Mouse (Mus musculus) C2C12 (cell line): ENCODE results near the gene Ppme1. TPM values are rescaled to one million over a fixed set of nuclear protein-coding genes. Genes with fewer than 3 reads are reported as not detected.

Source experiments
- H3K27me3 ChIP-seq: one replicate; pipeline ENCODE4 v1.6.1; 2011; ENCODE audit not compliant: control insufficient read depth, insufficient read depth, insufficient read length
- H3K36me3 ChIP-seq: one replicate; pipeline ENCODE4 v1.6.1; 2011; ENCODE audit not compliant: control insufficient read depth, insufficient read depth
- H3K4me3 ChIP-seq: one replicate; pipeline ENCODE4 v1.5.1; 2011; ENCODE audit warnings: mild to moderate bottlenecking, control low read depth; ENCODE audit not compliant: poor library complexity, insufficient read depth, severe bottlenecking
- H3K79me2 ChIP-seq: one replicate; pipeline ENCODE4 v1.6.1; 2011; ENCODE audit not compliant: control insufficient read depth, insufficient read depth
- H3K79me3 ChIP-seq: one replicate; pipeline ENCODE4 v1.6.1; 2011; ENCODE audit warnings: low read depth, control low read depth
- H3ac ChIP-seq: one replicate; pipeline ENCODE3; 2011; ENCODE audit warnings: low read depth; ENCODE audit not compliant: control insufficient read depth, insufficient read length
- CEBPB ChIP-seq: IDR thresholded peaks from one replicate; pipeline ENCODE4 v1.6.1; 2011; ENCODE audit warnings: low read depth, mild to moderate bottlenecking, control low read depth, moderate library complexity
- CTCF ChIP-seq: IDR thresholded peaks from one replicate; pipeline ENCODE4 v1.5.1; 2011; ENCODE audit not compliant: control insufficient read depth, insufficient read depth, insufficient read length
- FOSL1 ChIP-seq: IDR thresholded peaks from one replicate; pipeline ENCODE4 v1.8.0; 2011; ENCODE audit warnings: mild to moderate bottlenecking, low read length; ENCODE audit not compliant: poor library complexity, insufficient read depth, severe bottlenecking
- MAX ChIP-seq: IDR thresholded peaks from one replicate; pipeline ENCODE4 v1.6.1; 2011; ENCODE audit warnings: mild to moderate bottlenecking, control low read depth
- MYOD1 ChIP-seq: IDR thresholded peaks from one replicate; pipeline ENCODE4 v1.6.1; 2011; ENCODE audit warnings: low read depth; ENCODE audit not compliant: control insufficient read depth, insufficient read length
- MYOG ChIP-seq: IDR thresholded peaks from one replicate; pipeline ENCODE4 v1.6.1; 2011; ENCODE audit not compliant: control insufficient read depth, insufficient read length; ENCODE audit errors: extremely low read depth
- USF1 ChIP-seq: IDR thresholded peaks from one replicate; pipeline ENCODE4 v1.6.1; 2011; ENCODE audit warnings: low read depth, mild to moderate bottlenecking, control low read depth, moderate library complexity
- polyA plus RNA-seq: library from polyadenylated mRNA; unstranded; fragments of >200 nt; fragmentation: generic; extraction: Trizol; gene quantifications from one replicate; pipeline ENCODE4 v1.2.1, GENCODE M21; 2012; ENCODE audit warnings: missing spikeins

Ppme1 gene
- polyA plus RNA-seq, 1 experiment, result 44.2 TPM

DNA sequence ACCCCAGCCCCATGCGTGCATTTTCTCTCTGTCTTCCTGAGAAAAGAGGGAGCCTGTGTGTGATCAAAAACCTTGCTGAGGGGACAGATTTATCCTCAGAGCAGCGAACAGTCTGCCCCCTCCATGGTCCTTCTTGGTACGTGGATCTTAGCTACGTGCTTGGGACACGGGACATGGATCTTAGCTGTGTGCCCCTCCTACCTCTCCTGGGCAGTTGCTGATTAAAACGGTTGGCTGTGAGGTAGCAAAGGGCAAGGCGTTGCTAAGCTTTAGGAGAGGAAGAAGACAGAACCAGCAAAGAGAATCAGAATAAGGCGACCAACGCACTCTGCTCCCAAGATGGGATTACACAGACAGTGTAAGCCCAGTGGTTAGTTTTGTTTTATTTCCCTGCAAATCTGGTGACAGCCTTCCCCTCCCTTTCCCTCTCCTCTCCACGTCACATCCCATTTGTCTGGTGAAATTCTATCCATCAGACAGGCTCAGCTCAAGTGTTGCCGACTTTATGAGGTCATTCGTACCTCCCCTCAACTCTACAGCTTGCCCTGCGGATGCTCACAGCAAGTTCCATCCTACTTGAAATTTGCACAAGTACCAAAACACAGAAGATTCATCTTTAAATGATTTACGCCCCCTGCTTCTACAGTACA is 73.1 kb downstream of the Ppme1 start:
- H3K4me3 ChIP-seq, result no peak overlapping the region
- H3K79me2 ChIP-seq, result no peaks in the 10 kb centered on the region
- no peaks in the 10 kb centered on the region for H3K36me3 ChIP-seq
- TF ChIP-seq USF1 (no peak), CTCF (no peak), MYOD1 (no peak), MYOG (no peak), CEBPB (no peak), FOSL1 (no peak), MAX (no peak)
- no peaks in the 10 kb centered on the region for H3K79me3 ChIP-seq
- H3K27me3 ChIP-seq, result no peaks in the 10 kb centered on the region
- no peak overlapping the region for H3ac ChIP-seq

DNA sequence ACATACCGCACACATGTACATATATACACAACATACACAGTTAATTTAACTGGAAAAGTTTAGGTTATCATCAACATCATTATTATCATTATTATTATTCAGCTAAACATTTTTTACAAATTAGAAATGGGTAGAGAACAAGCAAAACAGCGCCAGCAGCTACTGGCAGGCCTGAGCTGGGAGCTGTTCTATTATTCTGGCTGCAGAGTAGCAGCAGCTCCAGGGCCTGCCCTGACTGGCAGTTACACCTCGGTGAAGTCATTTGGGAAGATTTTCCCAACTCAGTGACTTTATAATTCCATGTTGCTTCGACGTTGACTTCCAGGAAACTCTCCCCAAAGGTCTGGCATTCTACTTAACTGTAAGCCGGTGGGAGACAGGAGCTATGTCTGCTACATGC is 75.4 kb downstream of the Ppme1 start:
- no peak for TF ChIP-seq USF1
- TF ChIP-seq CTCF, result no peak
- no peak for TF ChIP-seq MYOD1
- no peak for TF ChIP-seq MYOG
- TF ChIP-seq CEBPB, result no peak
- Histone ChIP-seq H3K79me3 (no peaks in the 10 kb centered on the region), H3K79me2 (no peaks in the 10 kb centered on the region), H3ac (no peak overlapping the region), H3K36me3 (peaks cover 3% of the 10 kb centered on the region), H3K4me3 (no peak overlapping the region), H3K27me3 (no peaks in the 10 kb centered on the region)

DNA sequence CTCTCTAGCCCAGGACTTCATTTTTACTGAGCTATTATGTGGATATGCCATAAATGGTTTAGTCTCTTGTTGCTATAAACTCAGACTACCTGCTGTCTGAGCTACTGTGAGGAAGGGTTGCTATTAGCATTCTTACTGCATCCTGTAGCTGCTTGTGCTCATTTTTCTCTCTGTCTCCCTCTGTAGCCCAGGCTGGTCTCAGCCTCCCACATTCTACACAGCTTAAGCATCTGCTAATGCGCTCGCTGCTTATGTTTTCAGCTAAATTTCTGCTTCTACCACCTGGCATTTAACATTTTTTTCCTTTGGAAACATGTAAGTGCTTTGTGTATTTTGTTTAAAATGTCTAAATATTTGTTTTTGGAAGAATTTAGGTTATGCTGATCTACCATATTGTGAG is 76.4 kb downstream of the Ppme1 start:
- Histone ChIP-seq H3K79me2 (no peaks in the 10 kb centered on the region), H3K36me3 (peaks cover 3% of the 10 kb centered on the region), H3ac (no peak overlapping the region), H3K79me3 (no peaks in the 10 kb centered on the region), H3K27me3 (no peaks in the 10 kb centered on the region), H3K4me3 (no peak overlapping the region)
- TF ChIP-seq USF1, result no peak
- TF ChIP-seq MYOG, result no peak
- TF ChIP-seq CTCF, result no peak
- no peak for TF ChIP-seq MAX
- TF ChIP-seq CEBPB, result no peak
- no peak for TF ChIP-seq FOSL1
- no peak for TF ChIP-seq MYOD1

GRCm38 (mm10) chr7:100293546-100293945 is 78.6 kb downstream of the Ppme1 start:
- Histone ChIP-seq H3K79me2 (no peaks in the 10 kb centered on the region), H3ac (no peak overlapping the region)

DNA sequence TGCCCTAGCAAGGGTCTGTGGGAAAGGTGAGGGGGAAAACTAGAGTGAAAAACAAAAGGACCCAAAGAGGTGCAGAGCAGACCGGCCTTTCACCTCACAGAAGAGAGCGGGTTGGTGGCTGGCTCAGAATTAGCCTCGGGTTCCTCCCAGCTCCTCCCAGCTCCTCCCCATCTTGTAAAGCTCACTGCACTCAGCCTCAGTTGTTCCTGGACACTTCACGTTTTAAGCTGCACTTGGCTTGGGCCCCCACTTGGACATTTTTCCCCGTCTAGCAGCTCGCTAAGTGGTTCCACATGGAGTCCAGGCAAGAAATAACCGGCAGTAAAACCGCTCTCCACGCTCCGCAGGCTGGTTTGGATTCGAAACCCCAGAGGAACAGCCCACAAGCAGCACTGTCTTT is 83.5 kb downstream of the Ppme1 start:
- Histone ChIP-seq H3K36me3 (peaks cover 3% of the 10 kb centered on the region), H3K79me3 (no peaks in the 10 kb centered on the region), H3ac (no peak overlapping the region), H3K4me3 (no peak overlapping the region), H3K79me2 (no peaks in the 10 kb centered on the region), H3K27me3 (no peaks in the 10 kb centered on the region)
- TF ChIP-seq CEBPB (no peak), MAX (no peak), MYOD1 (no peak), USF1 (no peak), FOSL1 (no peak), MYOG (no peak), CTCF (no peak)

More at GRCm38 (mm10) chr7:100293546-100293945, 78.6 kb downstream of the Ppme1 start:
- H3K79me3 ChIP-seq, result no peaks in the 10 kb centered on the region
- no peak for TF ChIP-seq MYOG
- TF ChIP-seq CEBPB, result no peak
- no peak for TF ChIP-seq MYOD1
- no peak for TF ChIP-seq FOSL1
- no peak for TF ChIP-seq USF1
- TF ChIP-seq CTCF, result no peak
- TF ChIP-seq MAX, result no peak
- H3K27me3 ChIP-seq, result no peaks in the 10 kb centered on the region
- H3K4me3 ChIP-seq, result no peak overlapping the region
- H3K36me3 ChIP-seq, result peaks cover 3% of the 10 kb centered on the region
